Mouse (Mus musculus) ES-CJ7 (cell line): ENCODE data around the gene Ppfia3.
"Not testable (repeated sequence)": the region's sequence is repeated elsewhere in the genome, so short reads cannot be mapped to it uniquely, and the experiment has no call there.

Experiments
- DNase-seq: peaks from one replicate; pipeline ENCODE4 v3.0.0; 2011; ENCODE audit warnings: low read depth, low spot score

Ppfia3 gene

DNA sequence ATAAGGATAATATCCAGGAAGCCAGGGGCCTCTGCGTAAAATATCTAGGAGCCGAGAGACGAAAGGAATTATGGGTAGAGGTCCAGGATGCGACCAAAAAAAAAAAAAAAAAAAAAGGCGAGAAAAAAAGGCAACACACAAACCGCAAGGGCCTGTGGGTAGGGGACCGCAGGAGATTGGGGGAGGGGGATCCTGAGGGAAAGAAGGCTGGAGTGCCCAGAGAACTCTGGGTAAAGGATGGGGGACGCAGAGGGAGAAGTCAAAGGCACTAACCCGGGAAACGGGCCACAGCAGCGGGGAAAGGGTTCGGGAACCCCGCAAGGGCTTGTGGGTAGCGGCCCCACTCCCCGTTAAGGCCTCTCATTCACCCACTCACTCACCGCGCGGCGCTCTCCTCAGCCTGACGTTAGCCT is 28.3 kb upstream of the Ppfia3 start:
- DNase-seq, result peak; percentile 91

DNA sequence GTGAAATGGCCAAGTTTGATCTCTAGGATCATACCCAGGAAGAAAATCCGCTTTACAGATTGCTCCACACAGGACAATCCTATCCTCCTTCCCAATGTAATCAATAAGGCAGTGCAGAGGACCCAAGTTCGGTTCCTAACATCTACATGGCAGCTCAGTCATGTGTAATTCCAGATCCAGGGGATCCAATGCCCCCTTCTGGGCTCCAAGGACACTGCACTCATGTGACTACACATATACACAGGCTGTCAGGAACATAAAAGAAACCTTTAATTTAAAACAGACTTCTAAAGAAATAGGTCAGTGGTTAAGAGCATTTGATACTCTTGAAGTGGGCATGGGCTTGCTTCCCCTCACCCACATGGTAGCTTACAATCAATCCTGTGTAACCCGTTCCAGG is 19.3 kb upstream of the Ppfia3 start:
- peak; percentile 68 for DNase-seq

DNA sequence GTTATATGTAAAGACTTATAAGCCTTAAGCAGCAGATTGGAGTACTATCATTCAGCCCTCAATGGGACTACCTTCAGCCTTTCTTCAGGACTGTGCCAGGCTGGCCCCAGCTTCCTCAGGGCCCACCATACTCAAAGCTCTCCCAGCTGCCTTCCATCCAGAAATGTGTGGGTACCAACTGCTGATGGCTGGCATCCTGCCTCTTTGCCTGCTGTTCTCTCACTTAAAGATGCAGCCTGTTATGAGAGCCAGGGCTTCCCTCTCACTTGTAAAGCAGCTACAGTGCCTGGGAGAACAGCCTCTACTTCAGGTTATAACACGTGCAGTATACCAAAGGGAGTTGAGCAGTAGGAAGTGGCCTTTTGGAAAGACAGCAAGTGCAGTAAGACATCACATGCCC is 9.2 kb upstream of the Ppfia3 start:
- DNase-seq, result no peak

DNA sequence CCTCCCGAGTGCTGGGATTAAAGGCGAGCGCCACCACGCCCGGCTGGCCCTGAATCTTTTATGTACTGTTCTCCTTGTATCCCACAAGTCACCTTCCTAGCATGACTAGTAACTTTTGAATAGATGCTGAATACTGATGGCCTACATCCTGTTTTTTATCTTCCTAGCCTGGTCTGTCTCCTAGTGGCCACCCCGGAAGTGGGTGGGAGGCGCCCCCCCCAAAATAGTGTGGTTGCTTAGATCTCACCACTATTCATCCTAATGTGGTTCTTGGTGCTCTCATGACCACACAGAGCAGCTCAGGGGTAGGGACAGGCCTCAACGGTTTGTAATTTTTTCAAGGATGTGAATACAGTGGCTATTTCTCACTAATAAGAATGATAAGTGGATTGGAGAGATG is 7.8 kb upstream of the Ppfia3 start:
- no peak for DNase-seq

DNA sequence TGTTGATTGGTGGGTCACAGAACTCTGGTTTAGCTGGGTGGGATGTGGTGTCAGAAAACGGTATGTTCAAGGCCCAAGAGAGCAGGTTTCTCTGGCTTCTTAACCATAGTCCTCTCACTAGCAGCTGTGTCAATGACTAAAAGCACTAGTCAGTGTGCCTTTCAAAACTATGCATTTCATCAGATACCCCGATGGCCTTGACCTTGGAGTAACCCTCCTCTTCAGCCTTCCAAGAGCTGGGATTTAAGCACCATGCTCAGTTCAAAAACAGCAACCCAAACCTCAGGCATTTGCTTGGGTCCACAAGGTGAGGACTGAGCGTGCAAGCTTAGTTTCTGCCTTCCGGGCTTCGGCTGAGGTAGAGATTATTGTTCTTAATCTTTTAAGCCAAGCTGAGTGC is 5.6 kb upstream of the Ppfia3 start:
- DNase-seq, result no peak

DNA sequence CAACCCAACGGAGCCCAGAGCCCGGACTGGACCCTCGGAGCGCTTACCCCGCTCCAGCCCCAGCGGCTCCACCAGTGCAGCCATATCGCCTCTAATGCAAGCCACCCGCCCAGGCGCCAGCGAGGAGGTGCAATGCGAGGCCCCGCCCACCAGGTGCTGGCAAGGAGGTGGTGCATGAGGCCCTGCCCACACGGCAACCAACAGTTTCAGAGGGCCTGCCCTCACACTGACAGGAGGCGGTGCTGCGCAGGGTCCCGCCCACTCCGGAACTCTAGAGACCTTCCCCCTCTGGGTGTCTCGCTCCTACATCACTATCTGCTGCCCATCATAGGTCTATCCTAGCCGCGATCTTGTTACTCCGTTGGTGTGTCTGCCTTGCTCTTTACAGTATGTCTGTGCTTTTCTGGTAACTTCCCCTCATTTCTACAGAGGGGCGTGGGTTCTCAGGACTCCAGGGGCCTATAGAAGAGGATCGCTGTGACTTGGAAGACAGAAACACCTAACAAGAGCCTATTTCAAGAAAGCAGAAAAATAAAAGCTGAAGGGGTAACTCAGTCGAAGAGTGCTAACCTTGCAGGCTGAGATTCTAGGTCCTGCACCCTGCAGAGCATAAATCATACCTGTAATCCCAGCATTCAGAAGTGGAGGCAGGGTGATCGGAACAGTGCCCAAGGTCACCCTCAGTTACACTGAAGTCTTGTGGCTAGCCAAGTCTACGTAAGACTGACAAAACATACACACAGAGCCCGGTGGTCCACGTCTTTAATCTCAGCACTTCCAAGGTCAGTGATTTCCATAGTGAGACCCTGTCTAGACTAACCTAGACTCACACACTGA is 3.9 kb upstream of the Ppfia3 start, which contains the start of gene Lin7b:
Lin7b (minus strand) TSS at position 109 of the 837 bp plus-strand sequence.
- DNase-seq, result peak; percentile 96

DNA sequence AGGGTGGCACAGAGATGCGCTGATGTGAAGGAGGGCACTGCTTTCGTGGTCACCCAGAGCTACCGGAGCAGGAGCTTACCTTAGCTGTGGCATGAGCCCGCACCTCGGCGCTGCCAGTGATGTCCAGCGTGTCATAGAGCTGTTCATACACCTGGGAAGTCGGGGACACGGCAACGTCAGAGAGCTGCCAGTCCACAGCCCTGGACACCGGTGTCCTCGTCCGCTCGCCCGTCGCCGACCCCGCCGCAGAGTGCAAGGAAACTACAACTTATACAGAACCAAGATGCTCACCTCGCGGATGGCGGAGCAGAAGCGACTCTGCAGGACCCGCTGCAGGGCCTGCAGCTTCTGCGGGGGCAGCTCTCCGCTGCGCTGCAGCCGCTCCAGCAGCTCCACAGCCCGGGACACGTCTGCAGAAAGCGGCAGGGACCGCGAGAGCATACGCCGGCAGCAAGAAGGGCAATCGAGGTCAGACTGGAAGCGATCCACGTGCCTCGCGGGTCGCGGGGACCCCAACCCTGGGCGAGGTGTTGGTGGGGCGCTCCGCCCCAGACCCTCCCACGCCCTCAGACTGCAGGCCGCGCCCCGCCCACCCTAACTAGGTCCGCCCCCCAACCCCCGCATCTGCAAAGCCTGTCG is 3.1 kb upstream of the Ppfia3 start:
- DNase-seq, result no peak

DNA sequence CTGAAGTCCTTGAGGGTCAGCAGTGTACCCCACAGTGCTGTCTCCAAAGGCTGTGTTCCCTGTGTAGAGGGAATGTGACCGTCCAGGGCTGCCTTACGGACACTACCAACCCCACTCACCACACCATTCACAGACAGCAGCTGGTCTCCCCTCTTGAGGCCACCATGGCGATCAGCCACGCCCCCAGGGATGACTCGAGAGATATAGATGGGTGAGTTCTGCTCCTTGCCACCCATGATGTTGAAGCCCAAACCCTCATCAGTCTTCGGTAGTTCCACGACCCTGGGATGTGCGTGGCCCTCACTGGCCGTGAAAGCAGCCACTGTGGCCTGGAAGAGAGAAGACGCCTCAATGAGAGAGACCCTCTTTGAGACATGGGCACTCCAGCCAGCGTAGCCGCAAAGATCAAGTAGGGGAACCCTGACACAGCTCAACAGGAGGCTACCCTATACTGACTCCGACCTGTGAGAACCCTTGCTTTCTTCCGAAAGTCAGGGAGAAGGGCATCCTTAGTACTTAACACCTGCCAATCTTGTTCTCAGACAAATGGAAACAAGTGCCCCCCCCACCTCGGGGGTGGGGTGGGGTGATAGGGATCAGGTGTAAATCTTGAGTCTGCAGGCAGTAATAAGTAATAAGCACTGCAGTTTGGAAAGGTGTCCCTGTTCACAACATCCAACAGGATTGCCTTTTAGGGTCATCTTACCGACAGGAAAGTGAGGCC is 2.4 kb upstream of the Ppfia3 start:
- DNase-seq, result no peak

DNA sequence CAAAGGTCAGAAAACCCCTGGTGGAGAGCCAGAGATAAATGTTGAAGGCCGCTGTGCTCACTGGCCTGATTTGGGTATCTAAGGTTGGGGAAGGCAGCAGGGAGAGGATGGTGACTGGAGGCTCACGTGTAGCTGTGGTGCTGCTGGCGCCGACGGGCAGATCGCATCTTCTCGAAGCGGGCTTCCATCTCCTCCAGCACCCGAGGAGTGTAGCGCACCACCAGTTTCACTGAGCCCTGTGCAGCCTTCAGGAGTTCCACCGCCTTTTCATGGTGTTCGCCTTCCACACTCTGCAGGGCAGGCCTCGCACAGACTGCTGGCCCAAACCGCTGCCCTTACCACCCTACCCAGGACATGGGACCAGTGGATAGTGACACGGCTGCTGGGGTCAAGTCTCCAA is 1.4 kb upstream of the Ppfia3 start:
- DNase-seq, result no peak

DNA sequence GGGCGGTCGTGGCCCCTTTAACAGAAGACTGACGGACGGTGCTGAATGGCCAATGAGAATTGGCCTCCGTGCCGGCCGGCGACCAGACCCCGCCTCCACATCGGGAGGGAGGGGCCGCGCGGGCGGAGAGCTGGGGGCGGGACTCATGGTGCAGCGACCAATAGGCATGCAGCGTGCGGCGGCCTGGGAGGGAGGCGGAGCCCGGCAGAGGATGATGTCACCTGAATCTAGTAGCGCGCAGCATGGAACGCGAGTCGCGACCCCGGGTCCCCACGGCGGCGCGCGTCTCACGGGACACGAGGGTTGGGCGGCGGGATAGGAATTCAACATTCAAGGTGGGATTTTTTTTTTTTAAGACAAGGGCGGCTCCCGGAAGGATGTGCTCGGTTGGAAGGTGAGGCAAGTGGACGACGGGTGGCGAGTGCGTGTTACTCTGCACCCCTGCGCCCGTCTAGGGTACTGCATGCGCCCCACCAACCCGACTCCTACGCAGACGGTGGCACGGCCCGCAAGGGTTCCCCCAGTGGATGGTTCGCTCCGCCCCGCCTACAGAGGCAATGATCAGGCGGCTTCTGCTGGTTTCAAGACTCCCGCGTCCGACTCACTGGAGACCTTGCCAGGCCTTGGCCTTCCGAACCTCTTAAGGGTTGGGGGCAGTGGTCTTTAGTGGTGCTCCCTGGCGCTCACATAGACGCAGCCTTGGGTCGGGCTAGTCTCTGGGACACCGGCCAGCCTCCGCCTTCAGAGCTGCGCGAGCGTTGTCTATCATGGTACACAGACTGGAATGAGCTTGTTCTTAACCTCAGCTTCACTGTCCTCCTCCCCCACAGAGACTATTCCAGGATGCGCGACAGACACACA is 431 bp upstream of the Ppfia3 start:
- DNase-seq, result peak; percentile 98

DNA sequence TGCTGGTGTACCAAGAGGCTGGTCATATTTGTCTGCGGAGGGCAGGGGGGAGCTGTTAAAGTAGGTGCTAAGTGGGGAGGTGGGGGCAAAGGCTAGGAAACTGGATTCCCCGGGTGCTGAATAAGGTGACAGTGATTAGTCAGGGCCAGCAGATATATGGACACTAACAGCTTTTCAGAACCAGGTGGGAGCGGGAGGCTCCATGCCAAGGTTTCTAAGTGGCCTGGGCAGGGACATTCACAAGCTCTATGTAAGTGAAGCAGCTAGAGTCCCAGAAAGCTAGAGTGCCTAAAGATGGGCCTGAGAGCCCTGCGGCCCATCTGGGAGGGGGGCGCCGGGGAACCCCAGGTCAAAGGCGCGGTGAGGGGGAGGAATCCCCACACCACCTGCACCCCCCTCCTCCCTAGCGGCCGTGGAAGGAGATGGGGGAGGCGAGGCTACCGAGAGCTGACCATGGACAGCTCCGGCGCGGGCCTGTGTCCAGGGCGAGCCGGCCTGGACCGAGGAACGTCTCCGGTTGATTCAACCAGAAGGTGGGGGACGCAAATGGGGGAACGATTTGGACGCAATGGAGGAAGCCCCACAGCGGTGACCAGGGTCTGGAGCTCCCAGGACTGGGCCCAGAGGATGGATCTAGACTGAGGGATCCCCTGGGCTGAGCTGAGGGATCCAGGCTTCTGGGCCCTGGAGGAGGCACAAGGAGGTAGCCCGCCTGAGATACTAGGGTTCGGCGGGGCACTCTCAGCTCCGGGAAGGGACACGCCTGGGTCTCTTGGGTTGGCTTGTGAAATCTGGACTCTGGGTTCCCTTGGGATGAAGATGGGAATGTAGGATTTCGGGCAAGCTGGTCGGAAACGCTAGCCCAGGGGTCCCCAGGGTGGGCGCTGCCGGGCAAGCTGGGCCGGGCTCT is 822 bp downstream of the Ppfia3 start:
- no peak for DNase-seq

DNA sequence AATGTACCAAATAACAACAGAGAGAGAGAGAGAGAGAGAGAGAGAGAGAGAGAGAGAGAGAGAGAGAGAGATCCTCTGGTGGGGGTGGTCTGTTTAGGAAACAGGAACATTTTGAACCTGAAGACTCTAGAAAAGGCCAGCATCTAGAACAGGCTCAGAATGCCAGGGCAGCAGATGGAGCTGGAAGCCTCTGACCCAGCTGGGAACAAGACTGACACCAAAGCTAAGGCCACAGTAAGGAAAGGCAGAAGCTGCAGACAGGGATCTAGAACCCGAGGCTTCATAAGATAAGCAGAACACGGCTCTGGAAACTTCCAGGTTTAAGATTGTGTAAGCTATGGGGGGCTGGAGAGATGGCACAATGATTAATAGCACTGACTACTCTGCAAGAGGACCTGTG is 2.8 kb downstream of the Ppfia3 start:
- no peak for DNase-seq

DNA sequence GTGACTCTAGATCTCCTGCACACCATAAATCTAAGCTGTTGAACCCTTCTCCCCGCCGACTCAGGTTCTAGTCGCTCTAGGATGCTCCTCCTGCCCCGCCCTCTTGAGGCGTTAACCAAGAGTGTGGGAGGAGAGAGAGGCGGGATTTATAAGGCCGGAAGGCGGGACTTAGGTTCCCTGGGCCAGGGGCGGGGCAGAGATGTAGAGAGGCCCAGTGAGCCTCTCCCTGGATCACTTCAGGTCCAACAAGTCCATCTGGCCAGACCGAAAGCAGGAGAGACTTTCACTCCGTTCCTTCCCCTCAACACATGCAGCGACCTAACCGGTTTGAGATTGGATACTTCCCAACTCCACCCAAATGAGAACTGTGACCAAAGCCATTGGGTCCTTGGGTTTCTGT is 4.0 kb downstream of the Ppfia3 start:
- peak; percentile 91 for DNase-seq

DNA sequence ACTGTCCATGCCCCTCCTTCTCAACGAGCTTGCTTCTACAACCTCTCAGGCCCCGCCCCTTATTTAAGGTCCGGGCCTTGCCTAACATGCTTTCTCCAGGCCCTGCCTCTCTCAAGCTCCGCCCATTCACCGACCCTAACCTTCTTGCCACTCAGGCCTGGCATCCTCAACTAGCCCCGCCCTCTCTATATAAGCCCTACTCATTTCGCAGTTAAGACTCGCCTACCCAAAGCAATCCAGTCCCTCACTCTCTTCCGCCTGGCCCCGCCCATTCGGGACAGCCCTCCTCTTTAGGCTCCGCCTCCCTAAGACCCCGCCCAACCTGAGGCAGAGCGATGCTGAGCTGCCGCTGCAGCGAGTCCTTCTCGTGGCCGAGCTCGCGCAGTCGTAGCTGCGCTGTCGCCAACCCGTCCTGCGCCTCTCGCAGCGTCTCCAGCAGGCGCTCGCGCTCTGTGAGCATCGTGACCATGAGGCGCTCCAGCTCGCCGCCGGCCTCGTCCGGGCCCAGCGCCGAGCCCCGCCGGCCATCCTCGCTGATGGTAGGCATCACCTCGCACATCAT is 5.5 kb downstream of the Ppfia3 start:
- peak; percentile 100 for DNase-seq

DNA sequence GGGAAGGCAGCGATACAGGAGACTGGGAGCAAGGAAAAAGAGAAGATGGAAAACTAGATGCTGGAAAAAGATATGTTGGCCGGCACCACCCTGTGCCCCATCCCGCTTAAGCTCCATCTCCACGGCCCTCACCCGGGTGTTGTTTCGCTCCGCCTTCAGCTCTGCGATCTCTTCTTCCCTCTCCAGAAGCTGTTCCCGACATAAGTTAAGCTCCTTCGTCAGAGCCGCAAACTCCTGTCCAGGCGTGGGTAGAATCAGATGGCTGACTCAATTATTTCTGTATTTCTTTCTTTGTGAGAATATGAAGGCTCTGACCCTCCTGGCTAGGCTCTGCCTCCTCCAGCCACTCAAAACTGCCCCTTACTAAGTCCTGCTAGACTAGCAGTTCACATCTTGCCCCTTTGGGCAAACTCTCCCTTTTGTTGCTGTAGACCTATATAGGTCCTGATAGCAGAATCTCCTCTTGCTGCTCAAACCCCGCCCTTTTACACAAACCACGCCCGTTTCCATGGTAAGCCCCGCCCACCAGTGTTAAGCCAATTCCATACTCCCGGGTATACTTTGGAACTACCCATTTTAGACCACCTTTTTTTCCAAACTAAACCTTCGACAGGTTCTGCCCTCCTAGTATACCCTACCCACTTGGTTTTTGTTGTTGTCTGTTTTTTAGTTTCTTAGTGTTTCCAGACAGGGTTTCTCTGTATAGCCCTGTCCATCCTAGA is 6.3 kb downstream of the Ppfia3 start:
- DNase-seq, result peak; percentile 73

DNA sequence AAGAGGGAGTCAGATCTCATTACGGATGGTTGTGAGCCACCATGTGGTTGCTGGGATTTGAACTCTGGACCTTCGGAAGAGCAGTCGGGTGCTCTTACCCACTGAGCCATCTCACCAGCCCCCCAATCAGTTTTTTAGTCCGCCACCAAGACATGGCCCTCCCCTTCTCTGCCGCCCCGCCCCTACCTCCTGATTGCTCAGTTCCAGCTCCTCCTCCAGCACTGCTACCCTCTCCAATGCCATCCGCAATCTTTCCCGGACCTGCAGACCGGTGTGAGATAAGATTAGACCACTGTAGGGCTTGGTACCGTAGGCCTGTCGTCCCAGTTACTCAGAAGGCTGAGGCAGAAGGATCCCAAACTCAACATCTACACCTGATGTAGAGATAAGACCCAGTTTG is 7.7 kb downstream of the Ppfia3 start:
- DNase-seq, result not testable (repeated sequence)

DNA sequence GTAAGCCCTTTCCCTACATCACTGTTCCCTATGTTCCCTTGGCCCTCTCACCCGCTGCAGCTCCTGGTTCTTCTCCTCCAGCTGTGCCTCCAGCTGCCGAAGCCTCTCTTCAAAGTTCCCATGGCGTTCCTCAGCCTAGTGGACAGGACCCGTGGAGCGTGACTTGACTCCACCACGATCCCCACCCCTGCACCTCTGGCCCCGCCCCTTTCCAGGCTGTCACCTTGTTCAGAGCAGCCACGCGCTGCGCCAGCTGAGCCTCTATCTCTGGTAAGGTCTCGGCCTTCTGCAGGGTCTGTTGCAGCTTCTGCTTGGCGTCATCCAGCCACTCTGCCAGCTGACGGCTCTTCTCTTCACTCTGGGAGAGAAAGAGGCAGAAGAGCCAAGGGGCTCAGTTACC is 10.7 kb downstream of the Ppfia3 start:
- no peak for DNase-seq

DNA sequence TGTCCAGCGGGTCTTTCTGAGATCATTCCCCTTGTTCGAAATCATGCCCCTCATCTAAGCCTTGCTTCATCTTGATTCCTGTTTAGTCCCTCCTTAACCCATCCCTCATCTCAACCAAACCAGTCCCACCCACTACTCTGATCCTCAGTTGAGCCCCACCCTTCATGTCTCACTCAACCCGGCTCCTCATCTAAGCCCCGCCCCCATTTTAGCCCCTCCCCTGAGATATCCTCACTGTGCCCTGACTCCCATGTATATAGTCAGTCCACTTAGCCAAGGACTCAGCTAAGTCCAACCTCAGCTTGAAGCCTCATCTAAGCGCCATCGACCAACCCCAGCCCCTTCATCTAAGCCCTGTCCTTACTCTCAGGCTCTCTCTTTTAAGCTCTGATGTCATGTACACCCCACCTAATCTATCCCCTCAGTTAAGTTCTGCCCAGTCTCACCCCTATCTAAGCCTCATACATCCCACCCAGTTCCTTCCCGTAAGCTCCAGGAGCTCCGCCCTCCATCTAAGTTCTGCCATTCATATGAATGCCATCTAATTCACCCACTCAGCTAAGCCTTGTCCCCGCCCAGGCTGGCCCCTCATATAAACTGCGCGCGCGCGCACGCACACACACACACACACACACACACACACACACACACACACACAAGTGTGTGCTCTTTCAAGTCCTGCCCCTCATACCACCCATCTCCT is 11.3 kb downstream of the Ppfia3 start:
- peak; percentile 87 for DNase-seq

DNA sequence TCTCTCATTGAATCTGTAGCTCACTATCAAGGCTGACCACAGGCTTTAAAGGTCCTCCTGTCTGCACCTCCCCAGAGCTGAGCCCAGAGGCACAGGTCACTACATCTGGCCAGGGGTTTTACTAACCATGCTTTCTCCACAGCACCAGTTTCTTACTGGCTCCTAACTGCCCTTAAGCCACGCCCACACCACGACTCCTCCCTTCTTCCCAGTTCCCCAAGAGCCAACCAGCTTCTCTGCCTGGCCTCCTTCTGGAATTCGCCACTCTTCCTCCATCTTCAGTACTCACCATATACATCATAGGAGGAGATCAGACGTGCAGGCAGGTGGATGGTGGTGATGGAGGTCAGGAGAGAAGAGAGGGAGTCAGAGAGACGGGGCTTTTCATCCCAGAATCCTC is 13.8 kb downstream of the Ppfia3 start:
- DNase-seq, result no peak
